Mouse (Mus musculus) CH12.LX (cell line): ENCODE data around the gene Gm20388. TPM values are rescaled to one million over a fixed set of nuclear protein-coding genes. Genes with fewer than 3 reads are reported as not detected.

ENCODE experiments used
- DNase-seq: peaks from one replicate; pipeline ENCODE4 v3.0.0-alpha.2; 2013; ENCODE audit errors: extremely low read depth
- H3K27ac ChIP-seq: 2 replicates; pipeline ENCODE4 v1.5.1; 2012; ENCODE audit warnings: low read depth, mild to moderate bottlenecking, control low read depth, moderate library complexity; ENCODE audit not compliant: insufficient read depth
- H3K27me3 ChIP-seq: replicated peaks from 2 replicates; pipeline ENCODE3; 2012; ENCODE audit warnings: inconsistent platforms
- H3K36me3 ChIP-seq, 2 experiments: replicated peaks in 1 of 2; 2 replicates each; pipeline versions ENCODE3 to v1.6.1; 2012; ENCODE audit warnings: inconsistent platforms in 1 of 2, low read length in 1 of 2, mild to moderate bottlenecking in 1 of 2, mixed read lengths in 1 of 2, moderate library complexity in 1 of 2; ENCODE audit not compliant: control insufficient read depth in 1 of 2, insufficient read depth in 1 of 2
- H3K4me1 ChIP-seq, 2 experiments: 2 replicates each; pipeline ENCODE4 v1.6.1; 2012; ENCODE audit warnings: inconsistent platforms in 1 of 2, moderate library complexity in 1 of 2; ENCODE audit not compliant: insufficient read depth in 2 of 2, control insufficient read depth in 1 of 2
- H3K4me2 ChIP-seq: 2 replicates; pipeline ENCODE4 v1.6.1; 2012; ENCODE audit warnings: low read depth, mild to moderate bottlenecking, control low read depth; ENCODE audit not compliant: poor library complexity, insufficient read depth, severe bottlenecking
- H3K4me3 ChIP-seq, 3 experiments: fragments of 150-350 bp in 1 of 3; sonication (generic) in 1 of 3; replicated peaks in 1 of 3; 2 replicates each; pipeline versions ENCODE3 to v1.5.1; 2011 to 2012; ENCODE audit warnings: low read depth in 2 of 3, low read length in 2 of 3, mild to moderate bottlenecking in 2 of 3, moderate library complexity in 2 of 3, control low read depth in 1 of 3, improper control_type of control experiment in 1 of 3, inconsistent platforms in 1 of 3, mixed read lengths in 1 of 3; ENCODE audit not compliant: poor library complexity in 1 of 3
- H3K79me2 ChIP-seq: replicated peaks from 2 replicates; pipeline ENCODE4 v1.6.1; 2012; ENCODE audit warnings: mild to moderate bottlenecking, moderate library complexity; ENCODE audit not compliant: control insufficient read depth, poor library complexity, insufficient read depth, severe bottlenecking; ENCODE audit errors: extremely low read depth
- H3K9ac ChIP-seq: 2 replicates; pipeline ENCODE4 v1.6.1; 2012; ENCODE audit warnings: low read depth, mild to moderate bottlenecking, control low read depth, moderate library complexity; ENCODE audit not compliant: insufficient read depth
- H3K9me3 ChIP-seq: replicated peaks from 2 replicates; pipeline ENCODE3; 2012; ENCODE audit warnings: low read length, inconsistent platforms, mixed read lengths
- BHLHE40 ChIP-seq: IDR thresholded peaks from 2 replicates; pipeline ENCODE4 v1.6.1; 2011; ENCODE audit warnings: mild to moderate bottlenecking, low read depth, low read length, improper control_type of control experiment
- EP300 ChIP-seq: IDR thresholded peaks from 2 replicates; pipeline ENCODE4 v1.6.1; 2011; ENCODE audit warnings: low read length, improper control_type of control experiment
- ETS1 ChIP-seq: conservative IDR thresholded peaks from 2 replicates; pipeline ENCODE4 v1.6.1; 2012; ENCODE audit warnings: low read depth, mild to moderate bottlenecking, inconsistent platforms, low read length, improper control_type of control experiment, moderate library complexity
- HCFC1 ChIP-seq: IDR thresholded peaks from 2 replicates; pipeline ENCODE4 v1.6.1; 2012; ENCODE audit warnings: low read depth, mild to moderate bottlenecking, inconsistent platforms, low read length, improper control_type of control experiment
- IRF4 ChIP-seq: IDR thresholded peaks from 2 replicates; pipeline ENCODE4 v1.6.1; 2014; ENCODE audit warnings: low read depth, mild to moderate bottlenecking, inconsistent platforms, low read length, improper control_type of control experiment
- MAX ChIP-seq: IDR thresholded peaks from 2 replicates; pipeline ENCODE4 v1.6.1; 2011; ENCODE audit warnings: low read length, improper control_type of control experiment
- MXI1 ChIP-seq: IDR thresholded peaks from 2 replicates; pipeline ENCODE4 v1.6.1; 2011; ENCODE audit warnings: mild to moderate bottlenecking, low read depth, low read length, improper control_type of control experiment
- MYC ChIP-seq: IDR thresholded peaks from 2 replicates; pipeline ENCODE4 v1.6.1; 2011; ENCODE audit warnings: low read depth, mild to moderate bottlenecking, improper control_type of control experiment, low read length
- NELFE ChIP-seq: IDR thresholded peaks from 2 replicates; pipeline ENCODE4 v1.6.1; 2011; ENCODE audit warnings: low read depth, low read length, improper control_type of control experiment
- RAD21 ChIP-seq: IDR thresholded peaks from 2 replicates; pipeline ENCODE4 v1.6.1; 2011; ENCODE audit warnings: low read depth, mild to moderate bottlenecking, low read length, improper control_type of control experiment, moderate library complexity
- SIN3A ChIP-seq: IDR thresholded peaks from 2 replicates; pipeline ENCODE4 v1.6.1; 2012; ENCODE audit warnings: low read length, improper control_type of control experiment, inconsistent platforms
- SMC3 ChIP-seq: IDR thresholded peaks from 2 replicates; pipeline ENCODE4 v1.6.1; 2011; ENCODE audit warnings: low read depth, low read length, improper control_type of control experiment
- TBP ChIP-seq: conservative IDR thresholded peaks from 2 replicates; pipeline ENCODE4 v1.6.1; 2011; ENCODE audit warnings: low read depth, low read length, improper control_type of control experiment
- TCF12 ChIP-seq: IDR thresholded peaks from 2 replicates; pipeline ENCODE4 v1.6.1; 2014; ENCODE audit warnings: low read depth, mild to moderate bottlenecking, inconsistent platforms, low read length, improper control_type of control experiment
- UBTF ChIP-seq: IDR thresholded peaks from 2 replicates; pipeline ENCODE4 v1.6.1; 2012; ENCODE audit warnings: low read depth, mild to moderate bottlenecking, inconsistent platforms, low read length, improper control_type of control experiment, moderate library complexity
- USF1 ChIP-seq: IDR thresholded peaks from 2 replicates; pipeline ENCODE4 v1.6.1; 2014; ENCODE audit warnings: low read depth, mild to moderate bottlenecking, inconsistent platforms, low read length, improper control_type of control experiment
- USF2 ChIP-seq: conservative IDR thresholded peaks from 2 replicates; pipeline ENCODE4 v1.6.1; 2011; ENCODE audit warnings: low read depth, low read length, improper control_type of control experiment
- ZC3H11A ChIP-seq: IDR thresholded peaks from 2 replicates; pipeline ENCODE4 v1.6.1; 2012; ENCODE audit warnings: low read depth, mild to moderate bottlenecking, inconsistent platforms, low read length, improper control_type of control experiment
- ZNF384 ChIP-seq: IDR thresholded peaks from 2 replicates; pipeline ENCODE4 v1.6.1; 2012; ENCODE audit warnings: low read depth, low read length, improper control_type of control experiment, inconsistent platforms
- dilution Hi-C: fragments of 300-500 bp; cut with MboI; formaldehyde crosslinking; loops from 2 replicates; pipeline ENCODE4 v1.14.3; 2020; ENCODE audit warnings: low sequenced_read_pairs; ENCODE audit not compliant: extremely low pct_unique_long_range_greater_than_20kb, extremely low pct_ligation_motif_present
- in situ Hi-C: fragments of 300-500 bp; cut with MboI; formaldehyde crosslinking; loops from 3 replicates; pipeline ENCODE4 v1.14.3; 2019; ENCODE audit warnings: low sequenced_read_pairs, low pct_ligation_motif_present, low pct_unique_long_range_greater_than_20kb, mixed read lengths
- polyA plus RNA-seq: library from polyadenylated mRNA; unstranded; fragments of >175 nt; gene quantifications from 2 replicates; pipeline ENCODE4 v1.2.1, GENCODE M21; 2012; ENCODE audit warnings: low read depth; ENCODE audit not compliant: insufficient read length
- total RNA-seq, 2 experiments: library from RNA; depleted of rRNA; stranded (reverse); fragments of 300-350 nt in 1 of 2; fragments of >200 nt in 1 of 2; gene quantifications; 2 replicates each; pipeline ENCODE4 v1.2.3; 2012 to 2014

Gm20388 gene
- total and polyA plus RNA-seq, 3 experiments: 14.8 to 26.3 (median 22.2) TPM

DNA sequence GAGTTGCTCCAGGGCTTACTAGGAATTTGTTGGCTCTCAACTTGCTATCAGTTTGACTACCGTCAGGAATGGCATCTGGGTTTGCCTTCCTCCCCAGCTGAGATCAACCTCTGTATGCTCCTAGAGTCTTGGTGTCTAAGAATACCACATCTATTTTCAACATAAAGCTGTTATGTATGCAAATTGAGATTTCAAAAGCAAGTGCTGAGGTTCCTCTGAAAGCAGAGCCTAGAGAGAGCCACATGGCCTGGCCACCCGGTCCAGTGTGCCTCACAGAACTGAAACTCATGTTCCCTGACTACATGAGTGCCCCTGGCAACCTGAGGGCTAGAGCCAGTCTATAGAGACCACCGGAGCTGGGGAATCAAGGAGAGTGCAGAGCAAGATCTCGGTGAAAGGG is 2694.7 kb downstream of the Gm20388 start (continued):
- TF ChIP-seq BHLHE40: peak; percentile 61
- peak; percentile 67 for TF ChIP-seq EP300
- TF ChIP-seq HCFC1: no peak
- TF ChIP-seq UBTF: no peak
- no peak; the same call in 1 of the 2 replicates for TF ChIP-seq SMC3

DNA sequence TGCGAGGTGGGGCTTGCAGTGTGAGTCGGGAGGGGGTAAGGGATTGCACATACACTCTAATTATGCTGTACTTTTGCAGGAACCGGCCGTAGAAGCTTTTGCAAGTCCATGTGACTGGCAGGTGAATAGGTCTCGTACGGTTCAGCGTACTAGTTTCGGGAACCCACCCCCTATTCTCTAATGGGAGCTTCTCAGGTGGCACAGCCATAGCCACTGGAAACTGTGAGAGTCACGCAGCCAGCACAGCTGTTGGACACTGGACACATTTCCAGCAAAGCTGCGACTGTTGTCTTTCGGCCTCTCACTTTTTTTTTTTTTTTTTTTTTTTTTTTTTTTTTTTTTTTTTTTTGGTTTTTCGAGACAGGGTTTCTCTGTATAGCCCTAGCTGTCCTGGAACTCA is 2696.2 kb downstream of the Gm20388 start:
- Histone ChIP-seq H3K27me3 (no peaks in the 10 kb centered on the region), H3K9me3 (no peaks in the 10 kb centered on the region), H3K4me1 (peaks cover 7 to 59% of the 10 kb centered on the region in 2 experiments), H3K36me3 (peaks cover 3 to 26% of the 10 kb centered on the region in 2 experiments), H3K4me3 (no peak overlapping the region), H3K79me2 (no peaks in the 10 kb centered on the region), H3K4me2 (no peak overlapping the region), H3K27ac (0 out of 2 replicates have a peak overlapping the region, but pooled peaks have one; percentile 10), H3K9ac (no peak overlapping the region)
- TF ChIP-seq ETS1 (peak; percentile 84), BHLHE40 (peak; percentile 91), IRF4 (peak; percentile 21; the same call in 1 of the 2 replicates), TBP (0 out of 2 replicates have a peak, but pooled peaks have one; percentile 11), MXI1 (peak; percentile 75), TCF12 (peak; percentile 83; the same call in 1 of the 2 replicates), EP300 (peak; percentile 62), ZC3H11A (no peak), ZNF384 (peak; percentile 94), SIN3A (peak; percentile 61), MYC (peak; percentile 48; the same call in 1 of the 2 replicates), SMC3 (no peak), USF2 (0 out of 2 replicates have a peak, but pooled peaks have one; percentile 10), MAX (peak; percentile 79), RAD21 (no peak), USF1 (no peak), NELFE (no peak)
- dilution Hi-C loops: no loop called here
- peak; percentile 71 for DNase-seq
- in situ Hi-C loops: no loop called here
